Mouse (Mus musculus) ES-Bruce4 (cell line): Measurements from ENCODE around the gene Cd7.

Source experiments
- CTCF ChIP-seq: IDR thresholded peaks from one replicate; pipeline ENCODE4 v1.8.1; 2011; ENCODE audit warnings: low read depth, low read length
- EP300 ChIP-seq: IDR thresholded peaks from 2 replicates; pipeline ENCODE4 v1.6.1; 2011; ENCODE audit warnings: low read depth, low read length; ENCODE audit not compliant: insufficient read depth
- POLR2A ChIP-seq: IDR thresholded peaks from one replicate; pipeline ENCODE4 v1.8.1; 2011; ENCODE audit warnings: low read length; ENCODE audit not compliant: insufficient read depth

GRCm38 (mm10) chr11:121067895-121068294 lies 28.7 kb upstream of the Cd7 start:
- TF ChIP-seq CTCF, result no peak
- TF ChIP-seq POLR2A, result no peak
- no peak for TF ChIP-seq EP300
